Mouse (Mus musculus) stomach, embryonic 16.5 days (tissue): ENCODE measurements around the gene Lhfpl3. TPM values are rescaled to one million over a fixed set of nuclear protein-coding genes. Genes with fewer than 3 reads are reported as not detected.

Experiments used
- ATAC-seq: fragments of 200-750 bp; cut with Nextera tagmentation; 2 replicates; pipeline ENCODE4 v1.8.0; 2017; ENCODE audit warnings: moderate number of reproducible peaks, moderate TSS enrichment; ENCODE audit not compliant: insufficient read depth, low FRiP score
- H3K27ac ChIP-seq: fragments of 300-500 bp; sonication (generic); 2 replicates; pipeline ENCODE4 v1.5.1; 2014; ENCODE audit warnings: low read length
- H3K27me3 ChIP-seq: fragments of 300-500 bp; sonication (generic); 2 replicates; pipeline ENCODE4 v1.6.1; 2014; ENCODE audit warnings: low read length, control low read depth, mixed read lengths; ENCODE audit not compliant: control insufficient read depth, insufficient read depth
- H3K36me3 ChIP-seq: fragments of 300-500 bp; sonication (generic); 2 replicates; pipeline ENCODE4 v1.6.1; 2014; ENCODE audit warnings: low read length; ENCODE audit not compliant: control insufficient read depth, insufficient read depth
- H3K4me1 ChIP-seq: fragments of 300-500 bp; sonication (generic); 2 replicates; pipeline ENCODE4 v1.6.1; 2014; ENCODE audit warnings: low read length, control low read depth, mixed read lengths; ENCODE audit not compliant: control insufficient read depth, insufficient read depth
- H3K4me2 ChIP-seq: fragments of 300-500 bp; sonication (generic); 2 replicates; pipeline ENCODE4 v1.6.1; 2014; ENCODE audit warnings: low read depth, low read length, mixed read lengths
- H3K4me3 ChIP-seq: fragments of 300-500 bp; sonication (generic); replicated peaks from 2 replicates; pipeline ENCODE4 v1.5.1; 2014; ENCODE audit warnings: mild to moderate bottlenecking, low read length
- H3K9ac ChIP-seq: fragments of 300-500 bp; sonication (generic); 2 replicates; pipeline ENCODE4 v1.6.1; 2014; ENCODE audit warnings: low read length
- H3K9me3 ChIP-seq: fragments of 300-500 bp; sonication (generic); replicated peaks from 2 replicates; pipeline ENCODE4 v1.6.1; 2016; ENCODE audit warnings: low read length, control low read depth; ENCODE audit not compliant: control insufficient read depth
- WGBS: fragments of 180-500 bp; shearing (Covaris S2); extraction: QIAGEN DNeasy Blood & Tissue Kit; methylation state at CpG from one replicate; pipeline ENCODE4 v1.1.7; 2014; 5-methylcytosine and 5-hydroxymethylcytosine counted together
- polyA plus RNA-seq: library from polyadenylated mRNA; unstranded; fragments of >200 nt; fragmentation: Nextera tagmentation; extraction: Ambion mirVana; gene quantifications from 2 replicates; pipeline ENCODE4 v1.2.1, GENCODE M21; 2015

The Lhfpl3 gene
- polyA plus RNA-seq, 1 experiment from 2014 or later: 0.22 TPM

DNA sequence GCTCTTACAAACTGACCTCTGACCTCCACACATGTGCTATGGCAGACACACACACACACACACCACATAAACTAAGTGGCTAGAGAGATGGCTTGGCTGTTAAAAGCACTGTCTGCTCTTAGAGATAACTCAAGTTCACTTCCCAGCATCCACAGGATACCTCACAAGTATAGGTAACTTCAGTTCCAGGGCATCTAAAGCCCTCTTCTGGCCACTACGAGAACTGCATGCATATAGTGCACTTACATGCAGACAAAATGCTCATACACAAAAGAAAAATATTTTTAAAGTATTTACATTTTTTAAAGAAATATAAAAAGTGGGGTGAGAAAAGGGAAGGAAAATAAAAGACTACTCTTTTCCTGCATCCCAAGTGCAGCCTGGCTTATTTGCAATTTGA lies 408.6 kb downstream of the Lhfpl3 start:
- Histone ChIP-seq H3K27ac (no peak overlapping the region), H3K27me3 (no peaks in the 10 kb centered on the region), H3K4me3 (no peak overlapping the region), H3K36me3 (no peaks in the 10 kb centered on the region), H3K4me1 (no peaks in the 10 kb centered on the region), H3K4me2 (no peak overlapping the region), H3K9ac (no peak overlapping the region), H3K9me3 (no peaks in the 10 kb centered on the region)
- WGBS: 91% methylated on average over 1 of the region's 1 CpGs
- no peak for ATAC-seq

- WGBS: 30% methylated on average over 6 of the region's 6 CpGs
- H3K4me2 ChIP-seq: no peak overlapping the region
- H3K36me3 ChIP-seq: no peaks in the 10 kb centered on the region
- no peaks in the 10 kb centered on the region for H3K27me3 ChIP-seq
- no peak for ATAC-seq
- H3K9me3 ChIP-seq: no peaks in the 10 kb centered on the region
- H3K4me3 ChIP-seq: no peak overlapping the region
- H3K4me1 ChIP-seq: no peaks in the 10 kb centered on the region
- H3K27ac ChIP-seq: no peak overlapping the region
- H3K9ac ChIP-seq: no peak overlapping the region
Observed at GRCm38 (mm10) chr5:23165947-23166350, 420.1 kb downstream of the Lhfpl3 start.

GRCm38 (mm10) chr5:23166658-23167057 lies 420.8 kb downstream of the Lhfpl3 start:
- 85% methylated on average over 1 of the region's 1 CpGs for WGBS
- no peak overlapping the region for H3K9ac ChIP-seq
- no peak overlapping the region for H3K4me2 ChIP-seq
- no peak overlapping the region for H3K27ac ChIP-seq
- no peaks in the 10 kb centered on the region for H3K9me3 ChIP-seq
- H3K27me3 ChIP-seq: no peaks in the 10 kb centered on the region
- H3K36me3 ChIP-seq: no peaks in the 10 kb centered on the region
- no peaks in the 10 kb centered on the region for H3K4me1 ChIP-seq
- H3K4me3 ChIP-seq: no peak overlapping the region
- ATAC-seq: no peak

DNA sequence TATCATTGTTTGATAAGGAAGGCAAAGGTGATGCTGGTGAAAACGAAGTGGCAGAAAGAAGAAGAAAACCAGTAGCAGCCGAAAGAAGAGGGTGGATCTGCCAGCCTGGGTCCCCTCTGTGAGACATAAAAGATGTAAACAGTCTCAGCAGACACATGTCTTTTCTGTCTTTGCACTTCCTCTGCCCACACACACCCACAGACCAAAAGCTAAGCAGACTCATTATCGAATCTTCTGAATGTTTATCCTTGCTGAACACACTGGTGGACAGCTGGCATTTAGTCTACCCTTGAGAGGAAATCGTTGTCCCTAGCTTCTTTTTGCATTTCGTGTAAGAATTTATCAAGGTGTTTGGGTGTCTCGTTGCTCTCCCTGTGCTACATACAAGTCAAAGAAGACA lies 443.8 kb downstream of the Lhfpl3 start:
- Histone ChIP-seq H3K4me1 (no peaks in the 10 kb centered on the region), H3K4me2 (no peak overlapping the region), H3K27me3 (no peaks in the 10 kb centered on the region), H3K4me3 (no peak overlapping the region), H3K27ac (no peak overlapping the region), H3K36me3 (no peaks in the 10 kb centered on the region), H3K9me3 (no peaks in the 10 kb centered on the region), H3K9ac (no peak overlapping the region)
- 52% methylated on average over 6 of the region's 6 CpGs for WGBS
- no peak for ATAC-seq

DNA sequence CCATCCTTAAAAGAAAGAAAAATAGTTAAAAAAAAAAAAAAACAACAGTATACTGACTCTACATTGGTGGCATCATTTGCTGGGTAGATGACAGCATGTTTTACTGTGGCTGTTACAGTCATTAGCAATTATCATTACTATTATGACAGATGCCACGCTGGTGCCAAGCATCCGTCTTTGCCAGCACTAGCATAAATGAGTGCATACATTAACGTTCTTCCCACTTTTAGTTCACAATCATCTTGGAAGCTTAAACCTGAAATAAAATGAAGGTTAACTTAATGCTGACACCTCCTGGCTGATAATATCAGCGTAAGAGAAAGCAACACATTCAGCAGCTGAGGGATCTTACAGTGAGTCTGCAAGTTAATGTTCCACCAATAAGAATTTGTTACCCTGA lies 451.0 kb downstream of the Lhfpl3 start:
- Histone ChIP-seq H3K27ac (no peak overlapping the region), H3K4me3 (no peak overlapping the region), H3K4me2 (no peak overlapping the region), H3K4me1 (no peaks in the 10 kb centered on the region), H3K9ac (no peak overlapping the region), H3K27me3 (no peaks in the 10 kb centered on the region), H3K9me3 (no peaks in the 10 kb centered on the region), H3K36me3 (no peaks in the 10 kb centered on the region)
- 74% methylated on average over 4 of the region's 4 CpGs for WGBS
- ATAC-seq: no peak

DNA sequence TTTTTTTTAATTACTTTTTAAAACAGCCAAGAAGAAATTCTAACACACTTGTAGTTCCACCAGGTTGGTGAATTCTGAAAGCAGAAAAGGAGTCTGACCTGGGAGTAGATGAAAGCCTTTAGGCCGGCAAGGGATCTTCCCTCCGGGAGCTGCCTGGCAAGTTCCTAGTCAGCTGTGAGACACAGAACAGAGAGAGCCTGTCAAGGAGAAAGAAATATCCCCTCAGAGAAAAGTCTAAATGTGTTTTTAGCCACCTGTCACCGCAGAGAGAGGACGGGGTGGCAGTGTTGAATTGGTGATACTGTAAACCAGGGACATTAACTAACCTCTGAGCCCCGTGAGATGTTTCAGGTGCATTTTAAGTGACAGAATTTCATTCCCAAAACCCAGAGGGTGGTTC lies 467.2 kb downstream of the Lhfpl3 start:
- Histone ChIP-seq H3K4me1 (no peaks in the 10 kb centered on the region), H3K9ac (no peak overlapping the region), H3K4me2 (no peak overlapping the region), H3K27me3 (no peaks in the 10 kb centered on the region), H3K9me3 (no peaks in the 10 kb centered on the region), H3K27ac (no peak overlapping the region), H3K36me3 (no peaks in the 10 kb centered on the region), H3K4me3 (no peak overlapping the region)
- WGBS: 67% methylated on average over 5 of the region's 5 CpGs
- no peak for ATAC-seq

DNA sequence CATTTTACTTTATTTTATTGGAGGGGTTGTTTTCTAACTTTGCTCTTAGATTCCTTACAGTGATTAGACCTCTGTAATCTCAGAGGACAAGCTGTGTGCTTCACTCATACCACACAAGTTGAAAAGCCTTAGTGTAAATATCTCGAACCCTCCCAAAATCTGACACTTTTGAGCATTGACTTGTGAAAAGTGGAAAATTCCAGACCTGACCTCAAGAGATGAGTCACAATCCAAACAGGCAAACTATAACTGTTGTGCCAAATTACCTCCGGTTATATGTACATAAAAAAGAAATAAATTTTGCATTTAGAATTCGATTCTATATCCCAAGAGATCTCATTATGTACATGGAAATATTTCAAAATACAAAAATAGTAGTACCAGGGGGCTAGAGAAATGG lies 468.8 kb downstream of the Lhfpl3 start:
- WGBS: 79% methylated on average over 3 of the region's 3 CpGs
- ATAC-seq: no peak
- Histone ChIP-seq H3K9me3 (no peaks in the 10 kb centered on the region), H3K4me1 (no peaks in the 10 kb centered on the region), H3K4me3 (no peak overlapping the region), H3K9ac (no peak overlapping the region), H3K36me3 (no peaks in the 10 kb centered on the region), H3K27me3 (no peaks in the 10 kb centered on the region), H3K27ac (no peak overlapping the region), H3K4me2 (no peak overlapping the region)

DNA sequence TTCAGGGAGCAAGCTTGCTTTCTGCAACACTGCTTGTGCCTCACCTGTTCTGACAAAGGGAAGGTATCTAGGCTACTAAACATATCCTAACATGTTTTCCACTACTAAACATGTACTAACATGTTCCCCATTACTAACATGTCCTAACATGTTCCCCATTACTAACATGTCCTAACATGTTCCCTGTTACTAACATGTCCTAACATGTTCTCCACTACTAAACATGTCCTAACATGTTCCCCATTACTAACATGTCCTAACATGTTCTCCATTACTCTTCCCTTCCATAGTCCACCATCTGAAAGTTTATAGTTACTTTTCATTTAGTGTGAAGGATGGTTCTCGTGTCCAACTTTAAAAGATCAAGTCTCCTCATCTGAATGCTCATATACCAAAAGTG lies 473.8 kb downstream of the Lhfpl3 start:
- H3K4me3 ChIP-seq: no peak overlapping the region
- H3K36me3 ChIP-seq: no peaks in the 10 kb centered on the region
- no peak overlapping the region for H3K9ac ChIP-seq
- no peaks in the 10 kb centered on the region for H3K9me3 ChIP-seq
- WGBS: 90% methylated on average over 1 of the region's 1 CpGs
- H3K27me3 ChIP-seq: no peaks in the 10 kb centered on the region
- H3K4me2 ChIP-seq: no peak overlapping the region
- no peaks in the 10 kb centered on the region for H3K4me1 ChIP-seq
- H3K27ac ChIP-seq: no peak overlapping the region
- no peak for ATAC-seq

GRCm38 (mm10) chr5:23224759-23225536 lies 479.1 kb downstream of the Lhfpl3 start:
- ATAC-seq: peak; percentile 62; the same call in 1 of the 2 replicates
- Histone ChIP-seq H3K27me3 (no peaks in the 10 kb centered on the region), H3K9ac (peak overlapping the region; percentile 62), H3K4me1 (no peaks in the 10 kb centered on the region), H3K4me2 (peak overlapping the region; percentile 62), H3K9me3 (no peaks in the 10 kb centered on the region), H3K27ac (no peak overlapping the region), H3K4me3 (peak overlapping the region; percentile 44), H3K36me3 (no peaks in the 10 kb centered on the region)
- WGBS: 17% methylated on average over 14 of the region's 14 CpGs
